Mouse (Mus musculus): ENCODE results near the gene Nutf2. TPM values are rescaled to one million over a fixed set of nuclear protein-coding genes. Genes with fewer than 3 reads are reported as not detected.

Gene Nutf2
- 144 and 150 TPM in 2 replicates for polyA plus RNA-seq (2021; fragmentation: Nextera tagmentation)
- long read RNA-seq, experiment 1, transcript Nutf2-201 (5 exons, 948 nt): major isoform, 113 of 119 reads
- long read RNA-seq, experiment 1, partial matches to known transcripts: 3 of 119 reads
- long read RNA-seq, experiment 1, other reads (novel, unspliced or antisense): 3 of 119 reads
- long read RNA-seq, experiment 2, transcript Nutf2-201 (5 exons, 948 nt): major isoform, 131 of 164 reads
- long read RNA-seq, experiment 2, partial matches to known transcripts: 5 of 164 reads
- long read RNA-seq, experiment 2, other reads (novel, unspliced or antisense): 25 of 164 reads

GRCm38 (mm10) chr8:105860143-105860981, at the start of gene Nutf2:
Gene Nutf2, plus strand, starts transcription at chr8:105860580.

GRCm38 (mm10) chr8:105826861-105827848, 33.2 kb upstream of the Nutf2 start, which contains the start of the genes Ranbp10 and Tsnaxip1:
Gene Ranbp10, minus strand, starts transcription at chr8:105827350.
Gene Tsnaxip1, plus strand, starts transcription at chr8:105827731.

GRCm38 (mm10) chr8:105853178-105853577, 7.2 kb upstream of the Nutf2 start, which contains the start of gene Cenpt:
Gene Cenpt, minus strand, starts transcription at chr8:105853278.

GRCm38 (mm10) chr8:105854715-105855216, 5.6 kb upstream of the Nutf2 start, which contains the start of gene Thap11:
Gene Thap11, plus strand, starts transcription at chr8:105855132.

GRCm38 (mm10) chr8:105880754-105881520, 20.6 kb downstream of the Nutf2 start, which contains the start of gene Edc4:
Gene Edc4, plus strand, starts transcription at chr8:105880881.

GRCm38 (mm10) chr8:105893339-105893738, 33.0 kb downstream of the Nutf2 start, which contains the start of gene Nrn1l:
Gene Nrn1l, plus strand, starts transcription at chr8:105893567.

GRCm38 (mm10) chr8:105900180-105900940, 40.0 kb downstream of the Nutf2 start, which contains the start of gene Pskh1:
Gene Pskh1, plus strand, starts transcription at chr8:105900441.

Other genes with a start within 250 kb of the Nutf2 start
- gene Ctcf, start 224.0 kb upstream of the Nutf2 start, polyA plus RNA-seq (2021; fragmentation: Nextera tagmentation): 13.1 and 14.2 TPM in 2 replicates
- 0.40 and 0.55 TPM in 2 replicates for gene Agrp, start 223.2 kb upstream of the Nutf2 start, polyA plus RNA-seq (2021; fragmentation: Nextera tagmentation)
- 20.9 and 32.8 TPM in 2 replicates for gene Carmil2, start 174.3 kb upstream of the Nutf2 start, polyA plus RNA-seq (2021; fragmentation: Nextera tagmentation)
- 32.5 and 41.3 TPM in 2 replicates for gene Acd, start 159.5 kb upstream of the Nutf2 start, polyA plus RNA-seq (2021; fragmentation: Nextera tagmentation)
- 67.5 and 73.3 TPM in 2 replicates for gene Pard6a, start 159.4 kb upstream of the Nutf2 start, polyA plus RNA-seq (2021; fragmentation: Nextera tagmentation)
- 0.18 and 0.19 TPM in 2 replicates for gene 4933405L10Rik, start 152.9 kb upstream of the Nutf2 start, polyA plus RNA-seq (2021; fragmentation: Nextera tagmentation)
- 5.8 and 6.3 TPM in 2 replicates for gene Enkd1, start 152.4 kb upstream of the Nutf2 start, polyA plus RNA-seq (2021; fragmentation: Nextera tagmentation)
- gene Gfod2, start 101.9 kb upstream of the Nutf2 start, polyA plus RNA-seq (2021; fragmentation: Nextera tagmentation): 18.4 and 20.8 TPM in 2 replicates
- 3.1 TPM in 2 replicates for gene Ranbp10, start 33.2 kb upstream of the Nutf2 start, polyA plus RNA-seq (2021; fragmentation: Nextera tagmentation)
- gene Tsnaxip1, start 32.8 kb upstream of the Nutf2 start, polyA plus RNA-seq (2021; fragmentation: Nextera tagmentation): 0.36 and 0.59 TPM in 2 replicates
- gene Cenpt, start 7.3 kb upstream of the Nutf2 start, polyA plus RNA-seq (2021; fragmentation: Nextera tagmentation): 10.9 and 12.0 TPM in 2 replicates
- 45.1 and 53.6 TPM in 2 replicates for gene Thap11, start 5.4 kb upstream of the Nutf2 start, polyA plus RNA-seq (2021; fragmentation: Nextera tagmentation)
- gene Edc4, start 20.3 kb downstream of the Nutf2 start, polyA plus RNA-seq (2021; fragmentation: Nextera tagmentation): 19.7 and 20.7 TPM in 2 replicates
- gene Nrn1l, start 33.0 kb downstream of the Nutf2 start, polyA plus RNA-seq (2021; fragmentation: Nextera tagmentation): 3.4 and 3.6 TPM in 2 replicates
- gene Pskh1, start 39.9 kb downstream of the Nutf2 start, polyA plus RNA-seq (2021; fragmentation: Nextera tagmentation): 3.7 and 4.3 TPM in 2 replicates
- gene Ctrl, start 73.3 kb downstream of the Nutf2 start, polyA plus RNA-seq (2021; fragmentation: Nextera tagmentation): not detected in 2 replicates
- gene Psmb10, start 77.9 kb downstream of the Nutf2 start, polyA plus RNA-seq (2021; fragmentation: Nextera tagmentation): 132 and 140 TPM in 2 replicates
- 27.6 and 35.6 TPM in 2 replicates for gene Lcat, start 82.8 kb downstream of the Nutf2 start, polyA plus RNA-seq (2021; fragmentation: Nextera tagmentation)
- 11.5 and 14.0 TPM in 2 replicates for gene Slc12a4, start 105.5 kb downstream of the Nutf2 start, polyA plus RNA-seq (2021; fragmentation: Nextera tagmentation)
- not detected in 2 replicates for gene Dpep3, start 118.8 kb downstream of the Nutf2 start, polyA plus RNA-seq (2021; fragmentation: Nextera tagmentation)
- 14.8 and 18.1 TPM in 2 replicates for gene Dus2, start 130.8 kb downstream of the Nutf2 start, polyA plus RNA-seq (2021; fragmentation: Nextera tagmentation)
- gene Dpep2nb, start 145.4 kb downstream of the Nutf2 start, polyA plus RNA-seq (2021; fragmentation: Nextera tagmentation): not detected in 2 replicates
- gene Ddx28, start 151.3 kb downstream of the Nutf2 start, polyA plus RNA-seq (2021; fragmentation: Nextera tagmentation): 16.3 and 18.7 TPM in 2 replicates
- gene Nfatc3, start 198.3 kb downstream of the Nutf2 start, polyA plus RNA-seq (2021; fragmentation: Nextera tagmentation): 3.4 and 3.5 TPM in 2 replicates

Data from layer of hippocampus, adult 6 months (tissue).